Mouse (Mus musculus) layer of hippocampus, adult 2 months (tissue): Measurements from ENCODE around the gene Igf2bp2. TPM values are rescaled to one million over a fixed set of nuclear protein-coding genes. Genes with fewer than 3 reads are reported as not detected.

ENCODE experiments used
- DNase-seq, 2 experiments: peaks; one replicate each; pipeline ENCODE4 v3.0.0; 2022; ENCODE audit warnings: low spot score in 2 of 2
- H3K27ac ChIP-seq: fragments of 200-600 bp; 2 replicates; pipeline ENCODE4 v1.8.1; 2022
- H3K4me3 ChIP-seq: fragments of 200-600 bp; 2 replicates; pipeline ENCODE4 v1.8.1; 2022; ENCODE audit warnings: mild to moderate bottlenecking
- CTCF ChIP-seq: fragments of 200-600 bp; conservative IDR thresholded peaks from 2 replicates; pipeline ENCODE4 v1.8.1; 2022; ENCODE audit warnings: antibody characterized with exemption, mild to moderate bottlenecking, moderate library complexity
- total RNA-seq, 2 experiments: library from RNA; stranded (reverse); gene quantifications; 2 replicates each; pipeline ENCODE4 v1.2.3; 2021

Gene Igf2bp2
- total RNA-seq, 2 experiments from 2014 or later, result 0.27 to 0.54 TPM

- TF ChIP-seq CTCF, result peak; percentile 39
- Histone ChIP-seq H3K4me3 (no peak overlapping the region), H3K27ac (no peak overlapping the region)
- DNase-seq, result no peak
Observed at GRCm38 (mm10) chr16:22071361-22071760, 91.7 kb downstream of the Igf2bp2 start.

GRCm38 (mm10) chr16:22067406-22067805, 95.7 kb downstream of the Igf2bp2 start:
- no peak for TF ChIP-seq CTCF
- Histone ChIP-seq H3K27ac (no peak overlapping the region), H3K4me3 (no peak overlapping the region)
- no peak for DNase-seq

- TF ChIP-seq CTCF, result no peak
- Histone ChIP-seq H3K27ac (no peak overlapping the region), H3K4me3 (no peak overlapping the region)
- DNase-seq, result no peak
Observed at GRCm38 (mm10) chr16:22065536-22065935, 97.6 kb downstream of the Igf2bp2 start.

GRCm38 (mm10) chr16:22062284-22062683, 100.8 kb downstream of the Igf2bp2 start:
- DNase-seq, result no peak
- no peak overlapping the region for H3K4me3 ChIP-seq
- TF ChIP-seq CTCF, result no peak
- H3K27ac ChIP-seq, result no peak overlapping the region

GRCm38 (mm10) chr16:22061555-22062160, 101.4 kb downstream of the Igf2bp2 start:
- no peak for DNase-seq
- no peak overlapping the region for H3K4me3 ChIP-seq
- no peak for TF ChIP-seq CTCF
- H3K27ac ChIP-seq, result no peak overlapping the region

GRCm38 (mm10) chr16:22060416-22060815, 102.7 kb downstream of the Igf2bp2 start:
- Histone ChIP-seq H3K27ac (no peak overlapping the region), H3K4me3 (no peak overlapping the region)
- no peak for DNase-seq
- no peak for TF ChIP-seq CTCF

- DNase-seq, result no peak
- TF ChIP-seq CTCF, result no peak
- no peak overlapping the region for H3K27ac ChIP-seq
- H3K4me3 ChIP-seq, result no peak overlapping the region
Observed at GRCm38 (mm10) chr16:22058871-22059270, 104.2 kb downstream of the Igf2bp2 start.

GRCm38 (mm10) chr16:22057498-22057897, 105.6 kb downstream of the Igf2bp2 start:
- Histone ChIP-seq H3K4me3 (no peak overlapping the region), H3K27ac (no peak overlapping the region)
- no peak for TF ChIP-seq CTCF
- no peak for DNase-seq

GRCm38 (mm10) chr16:22053411-22053810, 109.7 kb downstream of the Igf2bp2 start:
- Histone ChIP-seq H3K4me3 (no peak overlapping the region), H3K27ac (no peak overlapping the region)
- DNase-seq, result no peak
- TF ChIP-seq CTCF, result no peak

GRCm38 (mm10) chr16:22046739-22047366, 116.2 kb downstream of the Igf2bp2 start:
- Histone ChIP-seq H3K27ac (no peak overlapping the region), H3K4me3 (no peak overlapping the region)
- no peak for TF ChIP-seq CTCF
- DNase-seq, result no peak

GRCm38 (mm10) chr16:22045930-22046329, 117.2 kb downstream of the Igf2bp2 start:
- no peak overlapping the region for H3K4me3 ChIP-seq
- H3K27ac ChIP-seq, result no peak overlapping the region
- TF ChIP-seq CTCF, result no peak
- no peak for DNase-seq

GRCm38 (mm10) chr16:22043830-22044229, 119.3 kb downstream of the Igf2bp2 start:
- H3K27ac ChIP-seq, result no peak overlapping the region
- TF ChIP-seq CTCF, result no peak
- no peak for DNase-seq
- H3K4me3 ChIP-seq, result no peak overlapping the region

- DNase-seq, result no peak
- no peak overlapping the region for H3K4me3 ChIP-seq
- H3K27ac ChIP-seq, result no peak overlapping the region
- no peak for TF ChIP-seq CTCF
Observed at GRCm38 (mm10) chr16:22039978-22040377, 123.1 kb downstream of the Igf2bp2 start.

- DNase-seq, result no peak
- Histone ChIP-seq H3K4me3 (no peak overlapping the region), H3K27ac (no peak overlapping the region)
- no peak for TF ChIP-seq CTCF
Observed at GRCm38 (mm10) chr16:22038554-22038953, 124.5 kb downstream of the Igf2bp2 start.
